Mouse (Mus musculus) stomach, embryonic 14.5 days (tissue): Measurements from ENCODE around the gene Foxo1. TPM values are rescaled to one million over a fixed set of nuclear protein-coding genes. Genes with fewer than 3 reads are reported as not detected.

Experiments used
- ATAC-seq: fragments of 200-750 bp; cut with Nextera tagmentation; 2 replicates; pipeline ENCODE4 v1.8.0; 2017; ENCODE audit warnings: low read depth, moderate TSS enrichment; ENCODE audit not compliant: insufficient number of reproducible peaks, insufficient read depth, low FRiP score
- H3K27ac ChIP-seq: fragments of 300-500 bp; sonication (generic); 2 replicates; pipeline ENCODE4 v1.5.1; 2014; ENCODE audit warnings: mild to moderate bottlenecking, low read length, moderate library complexity, mixed read lengths
- H3K27me3 ChIP-seq: fragments of 300-500 bp; sonication (generic); 2 replicates; pipeline ENCODE4 v1.6.1; 2014; ENCODE audit warnings: low read length, control low read depth, mixed read lengths; ENCODE audit not compliant: control insufficient read depth, insufficient read depth
- H3K36me3 ChIP-seq: fragments of 300-500 bp; sonication (generic); 2 replicates; pipeline ENCODE4 v1.6.1; 2014; ENCODE audit warnings: mild to moderate bottlenecking, control low read depth, low read length, moderate library complexity, mixed read lengths; ENCODE audit not compliant: control insufficient read depth, insufficient read depth
- H3K4me1 ChIP-seq: fragments of 300-500 bp; sonication (generic); 2 replicates; pipeline ENCODE4 v1.6.1; 2014; ENCODE audit warnings: low read length, control low read depth, mixed read lengths; ENCODE audit not compliant: control insufficient read depth, insufficient read depth
- H3K4me2 ChIP-seq: fragments of 300-500 bp; sonication (generic); replicated peaks from 2 replicates; pipeline ENCODE4 v1.6.1; 2014; ENCODE audit warnings: low read depth, low read length, control low read depth
- H3K4me3 ChIP-seq: fragments of 300-500 bp; sonication (generic); 2 replicates; pipeline ENCODE4 v1.5.1; 2014; ENCODE audit warnings: low read depth, low read length, control low read depth
- H3K9ac ChIP-seq: fragments of 300-500 bp; sonication (generic); replicated peaks from 2 replicates; pipeline ENCODE4 v1.6.1; 2014; ENCODE audit warnings: low read depth, mild to moderate bottlenecking, control low read depth, low read length, moderate library complexity, mixed read lengths
- H3K9me3 ChIP-seq: fragments of 300-500 bp; sonication (generic); 2 replicates; pipeline ENCODE4 v1.6.1; 2016; ENCODE audit warnings: low read depth, low read length, control low read depth; ENCODE audit not compliant: control insufficient read depth
- WGBS: fragments of 180-500 bp; shearing (Covaris S2); extraction: QIAGEN DNeasy Blood & Tissue Kit; methylation state at CpG from one replicate; pipeline ENCODE4 v1.1.7; 2014; 5-methylcytosine and 5-hydroxymethylcytosine counted together
- polyA plus RNA-seq: library from polyadenylated mRNA; unstranded; fragments of >200 nt; fragmentation: Nextera tagmentation; extraction: Ambion mirVana; gene quantifications from 2 replicates; pipeline ENCODE4 v1.2.1, GENCODE M21; 2014

Gene Foxo1
- polyA plus RNA-seq, 1 experiment from 2014 or later, result 8.6 TPM

DNA sequence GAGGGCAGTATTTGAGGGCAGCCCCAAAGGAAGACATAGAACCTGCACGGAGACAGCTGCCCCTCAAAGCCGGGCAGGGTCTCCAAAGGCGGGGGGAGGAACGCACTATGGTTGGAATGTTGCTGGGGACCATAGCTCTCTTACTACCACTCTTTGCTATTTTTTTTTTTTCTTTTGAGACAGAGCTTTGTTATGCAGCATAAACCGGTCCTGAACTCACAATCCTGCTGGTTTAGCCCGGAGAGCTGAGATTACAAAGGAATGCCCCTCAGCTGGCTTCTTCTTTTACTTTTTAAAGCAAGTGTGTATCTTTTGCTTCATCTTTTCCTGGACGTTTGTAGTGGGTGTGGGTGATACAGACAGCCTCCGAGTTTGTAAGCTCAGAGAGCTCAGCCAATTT is 118.2 kb downstream of the Foxo1 start:
- Histone ChIP-seq H3K4me2 (no peak overlapping the region), H3K4me3 (no peak overlapping the region), H3K9me3 (no peaks in the 10 kb centered on the region), H3K27ac (no peak overlapping the region), H3K4me1 (no peaks in the 10 kb centered on the region), H3K9ac (no peak overlapping the region), H3K36me3 (no peaks in the 10 kb centered on the region), H3K27me3 (no peaks in the 10 kb centered on the region)
- no peak for ATAC-seq
- 39% methylated on average over 8 of the region's 8 CpGs for WGBS

DNA sequence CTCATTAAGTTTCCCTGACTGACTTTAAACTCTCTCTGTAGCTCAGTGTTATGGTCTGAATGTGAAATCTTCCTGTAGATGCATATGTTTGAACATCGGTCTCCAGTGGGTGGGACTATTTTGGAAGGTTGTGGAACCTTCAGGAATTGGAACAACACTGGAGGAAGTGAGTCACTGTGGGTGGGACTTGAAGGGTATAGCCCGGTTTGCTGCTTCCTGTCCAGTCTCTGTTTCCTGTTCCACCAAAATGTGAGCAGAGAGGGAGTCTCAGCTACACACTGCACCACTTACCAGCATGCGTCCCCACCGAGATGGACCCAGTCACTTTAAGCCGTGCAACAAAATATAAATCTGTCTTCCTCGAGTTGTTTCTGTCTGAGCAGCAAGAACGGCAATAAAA is 122.2 kb downstream of the Foxo1 start:
- H3K27me3 ChIP-seq, result no peaks in the 10 kb centered on the region
- no peaks in the 10 kb centered on the region for H3K4me1 ChIP-seq
- ATAC-seq, result no peak
- WGBS, result 89% methylated on average over 7 of the region's 7 CpGs
- no peaks in the 10 kb centered on the region for H3K36me3 ChIP-seq
- H3K9me3 ChIP-seq, result no peaks in the 10 kb centered on the region
- H3K4me2 ChIP-seq, result no peak overlapping the region
- H3K9ac ChIP-seq, result no peak overlapping the region
- no peak overlapping the region for H3K4me3 ChIP-seq
- no peak overlapping the region for H3K27ac ChIP-seq

GRCm38 (mm10) chr3:52390766-52391665 is 122.9 kb downstream of the Foxo1 start:
- 75% methylated on average over 17 of the region's 17 CpGs for WGBS
- H3K27ac ChIP-seq, result no peak overlapping the region

DNA sequence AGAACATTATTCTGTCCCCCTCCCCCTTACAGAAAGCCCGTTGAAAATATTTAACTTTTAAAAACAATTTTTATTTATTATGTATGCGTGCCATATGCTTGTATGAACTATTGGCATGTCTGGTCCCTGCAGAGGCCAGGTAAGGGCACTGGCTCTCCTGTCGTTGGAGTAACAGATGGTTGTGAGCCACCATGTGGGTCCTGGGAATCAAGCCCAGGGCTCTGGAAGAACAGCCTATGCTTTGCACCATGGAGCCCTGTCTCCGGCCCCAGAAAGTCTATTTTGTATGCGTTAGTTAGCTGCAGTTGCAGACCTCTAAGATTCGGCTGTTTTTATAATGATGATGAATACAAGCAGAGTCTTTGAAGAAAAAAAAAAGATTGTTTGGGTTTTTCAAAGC is 123.8 kb downstream of the Foxo1 start:
- no peak overlapping the region for H3K27ac ChIP-seq
- H3K4me2 ChIP-seq, result no peak overlapping the region
- H3K4me3 ChIP-seq, result no peak overlapping the region
- ATAC-seq, result no peak
- H3K9me3 ChIP-seq, result no peaks in the 10 kb centered on the region
- no peaks in the 10 kb centered on the region for H3K27me3 ChIP-seq
- WGBS, result 76% methylated on average over 6 of the region's 6 CpGs
- no peaks in the 10 kb centered on the region for H3K4me1 ChIP-seq
- H3K36me3 ChIP-seq, result no peaks in the 10 kb centered on the region
- no peak overlapping the region for H3K9ac ChIP-seq

More at GRCm38 (mm10) chr3:52390766-52391665, 122.9 kb downstream of the Foxo1 start:
- no peaks in the 10 kb centered on the region for H3K9me3 ChIP-seq
- H3K27me3 ChIP-seq, result no peaks in the 10 kb centered on the region
- H3K9ac ChIP-seq, result no peak overlapping the region
- ATAC-seq, result no peak
- no peak overlapping the region for H3K4me3 ChIP-seq
- H3K4me2 ChIP-seq, result no peak overlapping the region
- no peaks in the 10 kb centered on the region for H3K36me3 ChIP-seq
- no peaks in the 10 kb centered on the region for H3K4me1 ChIP-seq

DNA sequence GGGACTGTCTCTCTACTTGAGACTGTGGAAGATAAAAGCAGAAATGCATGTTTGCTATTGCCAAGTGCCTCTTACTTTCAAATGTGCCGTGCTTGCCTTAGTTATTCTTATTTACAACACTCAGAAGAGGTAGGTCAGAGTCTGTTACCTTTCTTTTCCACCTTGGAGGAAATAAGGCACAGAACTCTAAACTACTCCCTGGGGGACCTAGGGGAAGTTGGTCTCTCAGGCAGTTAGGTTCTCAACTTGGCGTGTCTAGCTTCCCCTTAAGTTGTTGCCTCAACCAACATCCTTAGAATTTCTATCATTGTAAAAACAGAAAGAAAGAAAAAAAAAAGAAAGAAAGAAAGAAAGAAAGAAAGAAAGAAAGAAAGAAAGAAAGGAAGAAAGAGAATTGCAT is 124.4 kb downstream of the Foxo1 start:
- no peak overlapping the region for H3K9ac ChIP-seq
- H3K36me3 ChIP-seq, result no peaks in the 10 kb centered on the region
- no peak overlapping the region for H3K4me2 ChIP-seq
- no peak overlapping the region for H3K4me3 ChIP-seq
- 72% methylated on average over 2 of the region's 2 CpGs for WGBS
- no peaks in the 10 kb centered on the region for H3K9me3 ChIP-seq
- no peaks in the 10 kb centered on the region for H3K4me1 ChIP-seq
- H3K27me3 ChIP-seq, result no peaks in the 10 kb centered on the region
- no peak overlapping the region for H3K27ac ChIP-seq
- ATAC-seq, result no peak

DNA sequence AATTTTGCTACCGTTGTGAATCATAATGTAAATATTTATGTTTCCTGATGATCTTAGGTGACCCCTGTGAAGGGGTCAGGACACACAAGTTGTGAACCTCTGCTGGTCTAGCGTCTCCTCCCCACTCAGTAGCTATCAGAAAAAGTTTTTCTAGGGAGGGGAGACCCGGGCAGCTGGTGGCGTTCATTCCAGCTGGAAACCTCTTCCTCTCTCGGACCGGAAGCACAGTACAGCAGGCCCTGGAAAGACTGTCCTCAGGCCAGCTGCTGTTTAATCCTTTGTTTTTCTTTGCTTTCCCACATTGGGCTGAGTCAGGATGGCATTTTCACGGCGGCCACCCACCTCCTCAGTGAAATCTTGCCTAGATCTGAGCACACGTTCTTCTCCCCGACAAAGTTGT is 125.0 kb downstream of the Foxo1 start:
- 44% methylated on average over 10 of the region's 10 CpGs for WGBS
- Histone ChIP-seq H3K4me3 (no peak overlapping the region), H3K9ac (no peak overlapping the region), H3K36me3 (no peaks in the 10 kb centered on the region), H3K9me3 (no peaks in the 10 kb centered on the region), H3K27ac (no peak overlapping the region), H3K4me2 (no peak overlapping the region), H3K27me3 (no peaks in the 10 kb centered on the region), H3K4me1 (no peaks in the 10 kb centered on the region)
- no peak for ATAC-seq

DNA sequence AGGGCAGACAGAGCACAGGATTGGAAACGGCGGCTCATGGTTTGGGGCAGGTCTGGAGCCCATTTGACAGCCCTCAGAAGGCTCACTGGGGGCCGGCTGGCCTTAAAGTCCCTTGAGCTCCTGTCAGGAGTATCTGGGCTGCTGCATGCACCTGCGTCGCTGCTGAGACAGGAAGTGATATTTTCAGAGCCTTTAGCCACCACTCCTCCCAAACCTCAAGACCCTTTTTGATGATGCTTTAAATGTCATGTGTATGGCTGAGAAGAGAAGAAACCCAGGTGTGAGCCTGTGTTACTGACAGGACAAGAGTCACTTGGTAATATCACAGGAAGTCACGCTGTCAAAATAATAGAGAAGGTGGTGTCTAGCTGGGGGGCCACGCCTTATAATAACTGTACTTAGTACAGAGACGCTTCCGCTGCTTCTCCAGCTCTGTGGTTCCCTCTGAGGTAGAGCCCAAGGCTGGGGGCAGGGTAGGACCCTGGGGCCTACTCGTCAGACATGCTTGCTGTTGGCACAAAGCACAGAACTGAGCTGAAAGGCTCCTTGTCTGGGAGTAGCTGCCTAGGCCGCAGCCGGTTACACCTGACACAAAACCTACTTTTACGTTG is 128.1 kb downstream of the Foxo1 start:
- no peak for ATAC-seq
- Histone ChIP-seq H3K4me2 (no peak overlapping the region), H3K9me3 (no peaks in the 10 kb centered on the region), H3K27ac (no peak overlapping the region), H3K4me3 (no peak overlapping the region), H3K36me3 (no peaks in the 10 kb centered on the region), H3K9ac (no peak overlapping the region), H3K4me1 (peaks cover 8% of the 10 kb centered on the region), H3K27me3 (no peaks in the 10 kb centered on the region)
- WGBS, result 86% methylated on average over 13 of the region's 13 CpGs

DNA sequence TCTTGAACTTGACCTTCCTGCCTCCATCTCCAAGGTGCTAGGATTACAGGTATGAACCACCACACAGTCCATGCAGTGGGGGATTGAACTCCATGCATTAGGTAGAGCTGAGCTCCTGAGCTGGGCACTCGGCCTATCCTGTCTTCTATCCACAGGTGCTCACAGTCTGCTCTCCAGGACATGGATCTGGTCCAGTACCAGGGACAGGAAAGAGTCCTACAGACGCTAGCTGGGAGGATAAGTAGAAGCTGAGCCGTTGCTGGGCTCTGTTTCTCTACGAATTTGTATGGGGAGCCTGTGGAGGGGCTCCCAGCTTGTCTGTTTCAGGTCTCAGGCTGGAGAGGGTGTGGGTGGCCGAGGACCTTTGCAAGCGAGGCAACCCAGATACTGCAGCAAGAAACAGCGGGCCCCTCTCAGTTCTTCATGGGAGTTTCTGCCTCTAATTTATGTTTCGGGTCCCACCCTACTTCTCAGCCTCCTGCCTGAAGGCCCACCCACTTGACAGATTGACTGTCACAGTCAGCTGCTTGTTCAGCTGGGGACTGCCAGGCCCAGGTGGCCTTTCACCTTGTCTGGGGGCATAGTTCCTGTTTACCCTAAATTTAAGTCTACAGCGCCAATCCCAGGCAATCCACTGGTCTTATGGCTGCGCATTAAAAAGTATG is 128.9 kb downstream of the Foxo1 start:
- no peak overlapping the region for H3K4me3 ChIP-seq
- H3K4me1 ChIP-seq, result peaks cover 15% of the 10 kb centered on the region
- H3K36me3 ChIP-seq, result no peaks in the 10 kb centered on the region
- 56% methylated on average over 10 of the region's 10 CpGs for WGBS
- H3K27ac ChIP-seq, result no peak overlapping the region
- no peaks in the 10 kb centered on the region for H3K27me3 ChIP-seq
- no peaks in the 10 kb centered on the region for H3K9me3 ChIP-seq
- H3K9ac ChIP-seq, result no peak overlapping the region
- H3K4me2 ChIP-seq, result no peak overlapping the region
- no peak for ATAC-seq
